Mouse (Mus musculus) adrenal gland (tissue): ENCODE data around the gene Gm12887.

Experiments
- intact Hi-C: fragments of 180-260 bp; cut with DNase I; formaldehyde crosslinking; loops from one replicate; pipeline ENCODE4 v1.15.1; 2025
- long read RNA-seq, 2 experiments: library from polyadenylated mRNA; unstranded; transcript quantifications; one replicate each; pipeline ENCODE4 v2.0.0; 2020; ENCODE audit warnings: borderline replicate concordance in 1 of 2; ENCODE audit not compliant: insufficient replicate concordance in 1 of 2

The Gm12887 gene
- long read RNA-seq, experiment 1, result 0 reads
- long read RNA-seq, experiment 2, result 0 reads

GRCm38 (mm10) chr4:121622003-121622402 lies at the start of gene Gm12887:
Gm12887 (minus strand) TSS chr4:121622103.
- intact Hi-C loops, result loop anchor here (5.0 kb wide), 1 partner anchor 260 kb away; no protein-coding TSS in a partner anchor

- intact Hi-C loops, result no loop called here
These were observed 35.1 kb upstream of the Gm12887 start for GRCm38 (mm10) chr4:121657040-121657439.
